Mouse (Mus musculus): ENCODE measurements at regions not wholly inside any gene's neighbourhood (a gene's known extent, or its start where the extent isn't known, plus 50 kb on each side); places are given as distances from the start of the nearest gene placed in this dataset.

DNA sequence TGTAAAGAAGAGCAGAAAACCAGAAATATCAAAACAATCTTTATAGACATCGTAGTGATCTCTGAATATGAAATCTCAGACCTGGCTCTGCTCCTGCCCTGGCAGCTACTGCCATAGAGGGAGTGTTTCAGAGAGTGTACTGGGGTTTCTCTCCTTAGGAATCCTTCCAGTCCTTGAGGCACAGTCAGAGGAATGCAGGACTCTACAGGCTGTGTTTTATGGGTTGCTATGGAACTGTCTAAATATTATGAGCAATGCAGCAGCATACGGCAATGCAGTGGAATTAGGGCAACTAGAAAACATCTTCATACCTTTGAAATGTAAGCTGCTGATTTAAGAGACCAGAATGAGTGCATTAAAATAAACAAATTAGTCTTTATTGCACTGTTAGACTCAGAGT lies 57.2 kb upstream of the Rgs1 start:
- TF ChIP-seq MYOG (IDR thresholded peaks at IDR 0.05; ENCODE audit: control insufficient read depth, extremely low read depth, insufficient read length) (no peak), CTCF (IDR thresholded peaks at IDR 0.05; ENCODE audit: control insufficient read depth, insufficient read depth, insufficient read length) (no peak), MAX (IDR thresholded peaks at IDR 0.05) (no peak)
